Mouse (Mus musculus) forebrain, embryonic 16.5 days (tissue): Measurements from ENCODE around the gene Rala. TPM values are rescaled to one million over a fixed set of nuclear protein-coding genes. Genes with fewer than 3 reads are reported as not detected.

Source experiments
- ATAC-seq: fragments of 200-750 bp; cut with Nextera tagmentation; 2 replicates; pipeline ENCODE4 v1.8.0; 2017; ENCODE audit warnings: mild to moderate bottlenecking, moderate library complexity
- H3K27ac ChIP-seq: fragments of 300-500 bp; sonication (generic); 2 replicates; pipeline ENCODE4 v1.5.1; 2014; ENCODE audit warnings: low read length, control low read depth
- H3K27me3 ChIP-seq: fragments of 300-500 bp; sonication (generic); replicated peaks from 2 replicates; pipeline ENCODE4 v1.6.1; 2014; ENCODE audit warnings: low read length; ENCODE audit not compliant: control insufficient read depth, insufficient read depth
- H3K36me3 ChIP-seq: fragments of 300-500 bp; sonication (generic); 2 replicates; pipeline ENCODE4 v1.6.1; 2014; ENCODE audit not compliant: control insufficient read depth, insufficient read depth
- H3K4me1 ChIP-seq: fragments of 300-500 bp; sonication (generic); replicated peaks from 2 replicates; pipeline ENCODE4 v1.6.1; 2014; ENCODE audit warnings: low read length; ENCODE audit not compliant: control insufficient read depth, insufficient read depth
- H3K4me2 ChIP-seq: fragments of 300-500 bp; sonication (generic); 2 replicates; pipeline ENCODE4 v1.6.1; 2014; ENCODE audit warnings: mild to moderate bottlenecking, low read length, control low read depth
- H3K4me3 ChIP-seq: fragments of 300-500 bp; sonication (generic); replicated peaks from 2 replicates; pipeline ENCODE4 v1.5.1; 2014; ENCODE audit warnings: mild to moderate bottlenecking, low read length, control low read depth
- H3K9ac ChIP-seq: fragments of 300-500 bp; sonication (generic); replicated peaks from 2 replicates; pipeline ENCODE4 v1.6.1; 2014; ENCODE audit warnings: low read depth, low read length, control low read depth
- H3K9me3 ChIP-seq: fragments of 300-500 bp; sonication (generic); 2 replicates; pipeline ENCODE4 v1.6.1; 2016; ENCODE audit warnings: low read length; ENCODE audit not compliant: control insufficient read depth
- WGBS: fragments of 180-500 bp; shearing (Covaris S2); extraction: QIAGEN DNeasy Blood & Tissue Kit; methylation state at CpG from one replicate; pipeline ENCODE4 v1.1.7; 2014; 5-methylcytosine and 5-hydroxymethylcytosine counted together
- polyA plus RNA-seq: library from polyadenylated mRNA; unstranded; fragments of >200 nt; fragmentation: Nextera tagmentation; extraction: Ambion mirVana; gene quantifications from 2 replicates; pipeline ENCODE4 v1.2.1, GENCODE M21; 2015

The Rala gene
- polyA plus RNA-seq, 1 experiment from 2014 or later, result 209 TPM

DNA sequence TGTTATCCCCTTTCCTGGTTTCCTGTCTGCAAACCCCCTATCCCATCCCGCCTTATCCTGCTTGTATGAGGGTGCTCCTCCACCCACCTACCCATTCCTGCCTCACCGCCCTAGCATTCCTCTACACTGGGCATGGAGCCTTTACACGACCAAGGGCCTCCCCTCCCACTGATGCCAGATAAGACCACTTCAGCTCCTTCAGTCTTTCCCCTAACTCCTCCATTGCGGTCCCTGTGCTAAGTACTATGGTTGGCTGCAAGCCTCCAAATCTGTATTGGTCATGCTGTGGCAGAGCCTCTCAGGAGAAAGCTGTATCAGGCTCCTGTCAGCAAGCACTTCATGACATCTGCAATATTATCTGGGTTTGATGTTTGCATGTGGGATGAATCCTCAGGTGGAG is 42.6 kb downstream of the Rala start:
- Histone ChIP-seq H3K4me3 (no peak overlapping the region), H3K9me3 (no peaks in the 10 kb centered on the region), H3K27me3 (no peaks in the 10 kb centered on the region), H3K4me2 (no peak overlapping the region), H3K9ac (no peak overlapping the region), H3K27ac (no peak overlapping the region), H3K4me1 (0 out of 2 replicates have a peak, but pooled peaks cover 3% of the 10 kb centered on the region), H3K36me3 (no peaks in the 10 kb centered on the region)
- no peak for ATAC-seq
- 94% methylated on average over 4 of the region's 4 CpGs for WGBS

- 0 out of 2 replicates have a peak, but pooled peaks cover 3% of the 10 kb centered on the region for H3K4me1 ChIP-seq
- WGBS, result 87% methylated on average over 5 of the region's 5 CpGs
- H3K36me3 ChIP-seq, result peaks cover 3% of the 10 kb centered on the region; the same call in 1 of the 2 replicates
- H3K4me3 ChIP-seq, result no peak overlapping the region
- no peak overlapping the region for H3K27ac ChIP-seq
- no peaks in the 10 kb centered on the region for H3K9me3 ChIP-seq
- H3K27me3 ChIP-seq, result no peaks in the 10 kb centered on the region
- ATAC-seq, result no peak
- H3K4me2 ChIP-seq, result no peak overlapping the region
- H3K9ac ChIP-seq, result no peak overlapping the region
These were observed 43.4 kb downstream of the Rala start for GRCm38 (mm10) chr13:17900641-17901040.

DNA sequence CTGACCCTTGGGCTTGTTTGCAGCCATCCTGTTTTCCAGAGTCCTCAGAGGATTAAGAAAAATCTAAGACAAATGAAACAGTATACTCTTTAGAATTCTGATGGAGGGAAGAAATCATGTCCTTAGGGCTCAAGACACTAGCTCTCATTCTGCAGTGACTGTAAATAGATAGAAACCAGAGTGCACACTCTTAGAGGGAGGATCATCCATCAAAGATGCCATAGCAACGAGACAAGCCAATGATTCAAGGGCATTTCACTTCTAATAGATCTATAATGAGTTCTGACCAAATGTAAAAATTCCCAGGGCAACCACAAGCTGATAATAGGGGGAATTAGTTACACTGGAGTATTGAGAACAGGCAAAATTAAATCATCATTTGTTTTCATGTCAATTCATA is 47.0 kb downstream of the Rala start:
- H3K4me3 ChIP-seq, result no peak overlapping the region
- H3K27me3 ChIP-seq, result no peaks in the 10 kb centered on the region
- no peaks in the 10 kb centered on the region for H3K9me3 ChIP-seq
- WGBS, result 74% methylated on average over 1 of the region's 1 CpGs
- H3K27ac ChIP-seq, result no peak overlapping the region
- ATAC-seq, result no peak
- H3K4me2 ChIP-seq, result no peak overlapping the region
- peaks cover 11% of the 10 kb centered on the region; the same call in 1 of the 2 replicates for H3K36me3 ChIP-seq
- no peak overlapping the region for H3K9ac ChIP-seq
- 0 out of 2 replicates have a peak, but pooled peaks cover 3% of the 10 kb centered on the region for H3K4me1 ChIP-seq

DNA sequence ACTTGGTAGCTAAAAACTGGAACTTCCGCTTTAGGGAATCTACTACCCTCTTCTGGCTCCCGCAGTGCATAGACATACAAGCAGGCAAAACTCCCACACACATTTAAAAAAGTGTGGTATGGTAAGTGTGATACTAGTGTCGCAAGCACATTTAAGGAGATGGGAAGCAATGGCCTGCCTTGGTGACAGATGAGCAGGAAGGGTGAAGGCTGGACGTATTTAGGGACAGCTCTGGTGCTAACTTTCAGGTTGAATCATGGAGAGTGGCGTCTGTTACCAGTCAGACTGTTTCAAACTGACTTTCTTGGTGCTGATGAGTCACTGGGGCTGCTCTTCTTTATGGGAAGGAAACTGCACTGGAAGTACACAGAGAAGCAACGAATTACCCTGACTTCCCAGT is 52.5 kb downstream of the Rala start:
- H3K9ac ChIP-seq, result no peak overlapping the region
- peaks cover 22% of the 10 kb centered on the region for H3K36me3 ChIP-seq
- no peak overlapping the region for H3K27ac ChIP-seq
- no peak overlapping the region for H3K4me3 ChIP-seq
- no peaks in the 10 kb centered on the region for H3K27me3 ChIP-seq
- no peak for ATAC-seq
- H3K4me1 ChIP-seq, result no peaks in the 10 kb centered on the region
- no peaks in the 10 kb centered on the region for H3K9me3 ChIP-seq
- 94% methylated on average over 6 of the region's 6 CpGs for WGBS
- no peak overlapping the region for H3K4me2 ChIP-seq

DNA sequence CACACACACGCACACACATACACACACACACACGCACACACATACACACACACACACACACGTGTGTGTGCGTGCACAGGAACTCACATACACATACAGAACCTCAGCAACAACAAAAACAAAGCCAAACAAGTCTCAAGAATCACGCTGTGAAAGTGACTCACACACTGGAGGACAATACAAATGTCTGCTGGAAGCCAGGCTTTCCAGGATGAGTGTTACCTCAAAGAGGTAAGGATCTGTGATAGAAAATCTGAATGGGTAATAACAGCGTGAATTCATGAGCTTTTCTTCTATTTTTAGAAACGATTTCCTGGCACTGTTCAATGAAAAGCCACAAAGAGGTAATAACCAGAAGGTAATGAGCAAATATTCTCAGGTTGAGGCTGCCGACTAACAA is 59.8 kb downstream of the Rala start:
- no peaks in the 10 kb centered on the region for H3K27me3 ChIP-seq
- H3K4me1 ChIP-seq, result no peaks in the 10 kb centered on the region
- no peak overlapping the region for H3K4me2 ChIP-seq
- H3K36me3 ChIP-seq, result peaks cover 15% of the 10 kb centered on the region
- no peak overlapping the region for H3K27ac ChIP-seq
- H3K9ac ChIP-seq, result no peak overlapping the region
- no peak overlapping the region for H3K4me3 ChIP-seq
- ATAC-seq, result no peak
- WGBS, result 65% methylated on average over 7 of the region's 8 CpGs
- no peaks in the 10 kb centered on the region for H3K9me3 ChIP-seq

DNA sequence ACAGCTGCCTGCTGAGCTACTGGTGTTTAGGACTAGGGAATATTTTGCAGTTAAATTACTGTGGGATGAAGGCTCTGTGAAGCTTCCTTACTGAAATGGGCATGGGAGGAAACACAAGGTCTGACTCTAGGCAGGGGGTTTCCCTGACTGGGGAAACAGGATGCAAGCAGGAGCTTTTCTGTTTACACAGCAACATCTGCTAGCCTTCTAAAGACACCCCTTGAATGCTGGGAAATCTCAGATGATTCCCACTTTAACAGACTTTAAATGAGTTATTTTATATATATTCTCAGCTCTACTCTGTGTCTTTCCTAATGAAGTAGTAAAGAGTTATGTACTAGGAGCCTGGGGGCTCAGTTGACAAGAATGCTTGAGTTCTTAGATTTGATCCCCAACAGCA is 65.0 kb downstream of the Rala start:
- H3K4me2 ChIP-seq, result no peak overlapping the region
- no peak for ATAC-seq
- peaks cover 4% of the 10 kb centered on the region for H3K36me3 ChIP-seq
- H3K9me3 ChIP-seq, result peaks cover 4% of the 10 kb centered on the region; the same call in 1 of the 2 replicates
- no peak overlapping the region for H3K4me3 ChIP-seq
- H3K9ac ChIP-seq, result no peak overlapping the region
- H3K4me1 ChIP-seq, result no peaks in the 10 kb centered on the region
- no peak overlapping the region for H3K27ac ChIP-seq
- no peaks in the 10 kb centered on the region for H3K27me3 ChIP-seq

DNA sequence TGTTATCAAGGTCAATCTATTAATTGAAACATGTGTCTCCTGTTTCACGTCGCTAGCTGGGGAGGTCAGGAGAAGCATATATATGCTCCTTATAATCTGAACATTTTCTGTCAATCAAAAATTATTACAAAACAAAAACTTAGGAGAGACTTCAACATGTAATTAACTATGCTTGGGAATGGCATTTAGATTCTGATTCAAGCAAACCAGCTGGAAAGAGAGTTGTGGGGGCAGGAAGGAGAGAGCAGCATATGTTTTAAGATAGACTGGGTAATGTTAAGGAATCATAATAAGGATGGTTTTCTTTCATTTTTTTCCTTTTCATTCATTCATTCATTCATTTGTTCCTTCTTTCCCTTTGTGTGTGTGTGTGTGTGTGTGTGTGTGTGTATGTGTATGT is 77.3 kb downstream of the Rala start:
- ATAC-seq, result no peak

DNA sequence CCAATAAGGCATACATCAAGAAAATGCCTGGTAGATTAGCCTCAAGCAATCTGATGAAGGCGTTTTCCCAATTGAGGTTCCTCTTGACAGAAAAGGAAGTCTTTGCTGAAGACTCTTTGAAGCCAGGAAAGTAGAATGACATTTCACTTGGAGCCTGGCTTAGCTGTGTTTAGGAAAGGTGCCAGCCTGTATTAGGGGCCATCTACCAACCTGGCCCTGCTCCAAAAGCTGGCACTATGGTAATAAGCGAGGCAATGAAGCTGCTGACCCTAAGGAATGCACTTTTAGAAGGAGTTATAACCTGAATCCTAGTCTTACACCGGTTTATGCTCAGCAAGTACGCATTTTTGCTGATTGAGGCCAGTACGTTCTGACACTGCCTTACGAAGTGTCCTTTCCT is 83.5 kb downstream of the Rala start:
- H3K36me3 ChIP-seq, result no peaks in the 10 kb centered on the region
- no peak overlapping the region for H3K4me3 ChIP-seq
- H3K4me1 ChIP-seq, result no peaks in the 10 kb centered on the region
- no peak overlapping the region for H3K9ac ChIP-seq
- no peak overlapping the region for H3K4me2 ChIP-seq
- no peaks in the 10 kb centered on the region for H3K9me3 ChIP-seq
- no peak for ATAC-seq
- H3K27me3 ChIP-seq, result no peaks in the 10 kb centered on the region
- H3K27ac ChIP-seq, result no peak overlapping the region
- 79% methylated on average over 6 of the region's 6 CpGs for WGBS

More for the DNA sequence above, 77.3 kb downstream of the Rala start:
- H3K27ac ChIP-seq, result no peak overlapping the region
- H3K4me2 ChIP-seq, result no peak overlapping the region
- 85% methylated on average over 2 of the region's 2 CpGs for WGBS
- H3K4me1 ChIP-seq, result no peaks in the 10 kb centered on the region
- H3K4me3 ChIP-seq, result no peak overlapping the region
- no peak overlapping the region for H3K9ac ChIP-seq
- no peaks in the 10 kb centered on the region; the same call in 1 of the 2 replicates for H3K9me3 ChIP-seq
- H3K27me3 ChIP-seq, result no peaks in the 10 kb centered on the region
- no peaks in the 10 kb centered on the region for H3K36me3 ChIP-seq

GRCm38 (mm10) chr13:17859365-17860033 is 84.5 kb downstream of the Rala start:
- Histone ChIP-seq H3K9ac (no peak overlapping the region), H3K9me3 (no peaks in the 10 kb centered on the region), H3K4me2 (no peak overlapping the region), H3K4me3 (no peak overlapping the region), H3K27ac (no peak overlapping the region), H3K4me1 (no peaks in the 10 kb centered on the region), H3K36me3 (no peaks in the 10 kb centered on the region), H3K27me3 (no peaks in the 10 kb centered on the region)
- ATAC-seq, result peak; percentile 34; the same call in 1 of the 2 replicates
- WGBS, result 76% methylated on average over 13 of the region's 13 CpGs

DNA sequence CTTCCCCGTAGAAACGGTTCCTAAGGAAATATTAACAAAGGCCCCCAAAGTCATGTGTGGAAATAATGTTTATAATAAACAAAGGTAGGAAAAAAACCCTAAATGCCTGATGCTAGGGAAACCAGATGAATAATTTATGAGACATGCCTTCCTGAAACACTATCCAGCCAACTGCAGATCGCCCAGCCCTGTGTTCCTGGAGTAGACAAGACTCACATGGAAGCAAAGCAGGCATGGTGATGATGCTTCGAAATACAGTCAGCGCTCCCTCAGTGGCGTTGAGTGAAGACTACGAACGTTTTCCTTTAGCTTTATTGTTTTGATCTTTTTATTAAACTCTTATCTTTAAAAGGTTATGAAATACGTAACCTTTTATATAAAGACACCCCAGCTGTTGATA is 87.0 kb downstream of the Rala start:
- no peak overlapping the region for H3K9ac ChIP-seq
- H3K4me1 ChIP-seq, result no peaks in the 10 kb centered on the region
- no peaks in the 10 kb centered on the region for H3K9me3 ChIP-seq
- no peaks in the 10 kb centered on the region for H3K36me3 ChIP-seq
- H3K4me3 ChIP-seq, result no peak overlapping the region
- no peak for ATAC-seq
- no peak overlapping the region for H3K27ac ChIP-seq
- WGBS, result 72% methylated on average over 9 of the region's 9 CpGs
- H3K4me2 ChIP-seq, result no peak overlapping the region
- H3K27me3 ChIP-seq, result no peaks in the 10 kb centered on the region
